Mouse (Mus musculus) intestine, embryonic 16.5 days (tissue): ENCODE data around the gene Ros1. TPM values are rescaled to one million over a fixed set of nuclear protein-coding genes. Genes with fewer than 3 reads are reported as not detected.
A peak's percentile ranks its signal among the peaks of the same experiment; 100 is the strongest.

Experiments used
- ATAC-seq: fragments of 200-750 bp; cut with Nextera tagmentation; 2 replicates; pipeline ENCODE4 v1.8.0; 2017; ENCODE audit warnings: moderate TSS enrichment, moderate library complexity
- H3K27ac ChIP-seq: fragments of 300-500 bp; sonication (generic); 2 replicates; pipeline ENCODE4 v1.5.1; 2014; ENCODE audit warnings: mild to moderate bottlenecking, low read length
- H3K27me3 ChIP-seq: fragments of 300-500 bp; sonication (generic); replicated peaks from 2 replicates; pipeline ENCODE4 v1.6.1; 2014; ENCODE audit warnings: low read length, control low read depth, mixed read lengths; ENCODE audit not compliant: control insufficient read depth, insufficient read depth
- H3K36me3 ChIP-seq: fragments of 300-500 bp; sonication (generic); 2 replicates; pipeline ENCODE4 v1.6.1; 2014; ENCODE audit warnings: low read length, control low read depth; ENCODE audit not compliant: control insufficient read depth, insufficient read depth
- H3K4me1 ChIP-seq: fragments of 300-500 bp; sonication (generic); 2 replicates; pipeline ENCODE4 v1.6.1; 2014; ENCODE audit warnings: low read length, control low read depth, mixed read lengths; ENCODE audit not compliant: control insufficient read depth, insufficient read depth
- H3K4me2 ChIP-seq: fragments of 300-500 bp; sonication (generic); 2 replicates; pipeline ENCODE4 v1.6.1; 2014; ENCODE audit warnings: low read depth, low read length, control low read depth
- H3K4me3 ChIP-seq: fragments of 300-500 bp; sonication (generic); 2 replicates; pipeline ENCODE4 v1.5.1; 2014; ENCODE audit warnings: mild to moderate bottlenecking, low read length
- H3K9ac ChIP-seq: fragments of 300-500 bp; sonication (generic); 2 replicates; pipeline ENCODE4 v1.6.1; 2014; ENCODE audit warnings: low read depth, low read length
- H3K9me3 ChIP-seq: fragments of 300-500 bp; sonication (generic); 2 replicates; pipeline ENCODE4 v1.6.1; 2016; ENCODE audit warnings: low read length, control low read depth; ENCODE audit not compliant: control insufficient read depth
- WGBS: fragments of 180-500 bp; shearing (Covaris S2); extraction: QIAGEN DNeasy Blood & Tissue Kit; methylation state at CpG from one replicate; pipeline ENCODE4 v1.1.7; 2014; 5-methylcytosine and 5-hydroxymethylcytosine counted together
- polyA plus RNA-seq: library from polyadenylated mRNA; unstranded; fragments of >200 nt; fragmentation: Nextera tagmentation; extraction: Ambion mirVana; gene quantifications from 2 replicates; pipeline ENCODE4 v1.2.1, GENCODE M21; 2015

The Ros1 gene
- polyA plus RNA-seq, 1 experiment from 2014 or later: 4.6 TPM

- H3K9ac ChIP-seq: no peak overlapping the region
- H3K4me3 ChIP-seq: no peak overlapping the region
- H3K27me3 ChIP-seq: no peaks in the 10 kb centered on the region
- ATAC-seq: no peak
- no peak overlapping the region for H3K4me2 ChIP-seq
- H3K36me3 ChIP-seq: no peaks in the 10 kb centered on the region
- H3K9me3 ChIP-seq: no peaks in the 10 kb centered on the region
- H3K27ac ChIP-seq: no peak overlapping the region
- 56% methylated on average over 3 of the region's 3 CpGs for WGBS
- H3K4me1 ChIP-seq: 0 out of 2 replicates have a peak, but pooled peaks cover 6% of the 10 kb centered on the region
These were observed 24.6 kb upstream of the Ros1 start for GRCm38 (mm10) chr10:52219600-52219999.

- Histone ChIP-seq H3K4me3 (no peak overlapping the region), H3K27me3 (no peaks in the 10 kb centered on the region), H3K4me2 (no peak overlapping the region), H3K27ac (no peak overlapping the region), H3K9me3 (no peaks in the 10 kb centered on the region), H3K9ac (0 out of 2 replicates have a peak overlapping the region, but pooled peaks have one; percentile 1), H3K4me1 (0 out of 2 replicates have a peak, but pooled peaks cover 6% of the 10 kb centered on the region), H3K36me3 (no peaks in the 10 kb centered on the region)
- peak; percentile 29 for ATAC-seq
- 42% methylated on average over 7 of the region's 7 CpGs for WGBS
These were observed 22.5 kb upstream of the Ros1 start for GRCm38 (mm10) chr10:52217564-52217934.

- H3K4me2 ChIP-seq: no peak overlapping the region
- H3K36me3 ChIP-seq: no peaks in the 10 kb centered on the region
- H3K9ac ChIP-seq: no peak overlapping the region
- 0 out of 2 replicates have a peak, but pooled peaks cover 6% of the 10 kb centered on the region for H3K4me1 ChIP-seq
- WGBS: 21% methylated on average over 7 of the region's 7 CpGs
- peak; percentile 47; the same call in 1 of the 2 replicates for ATAC-seq
- no peak overlapping the region for H3K27ac ChIP-seq
- H3K27me3 ChIP-seq: no peaks in the 10 kb centered on the region
- H3K9me3 ChIP-seq: no peaks in the 10 kb centered on the region
- H3K4me3 ChIP-seq: no peak overlapping the region
These were observed 21.9 kb upstream of the Ros1 start for GRCm38 (mm10) chr10:52216797-52217563.

GRCm38 (mm10) chr10:52215267-52215818 lies 20.3 kb upstream of the Ros1 start:
- ATAC-seq: peak; percentile 67
- H3K4me1 ChIP-seq: 0 out of 2 replicates have a peak, but pooled peaks cover 6% of the 10 kb centered on the region
- H3K27me3 ChIP-seq: no peaks in the 10 kb centered on the region
- H3K9ac ChIP-seq: no peak overlapping the region
- no peaks in the 10 kb centered on the region for H3K36me3 ChIP-seq
- H3K4me2 ChIP-seq: no peak overlapping the region
- no peak overlapping the region for H3K4me3 ChIP-seq
- H3K27ac ChIP-seq: 0 out of 2 replicates have a peak overlapping the region, but pooled peaks have one; percentile 47
- no peaks in the 10 kb centered on the region for H3K9me3 ChIP-seq
- WGBS: 40% methylated on average over 2 of the region's 2 CpGs

GRCm38 (mm10) chr10:52204006-52204405 lies 9.0 kb upstream of the Ros1 start:
- Histone ChIP-seq H3K4me1 (no peaks in the 10 kb centered on the region), H3K4me2 (no peak overlapping the region), H3K27me3 (no peaks in the 10 kb centered on the region), H3K36me3 (no peaks in the 10 kb centered on the region), H3K4me3 (no peak overlapping the region), H3K27ac (no peak overlapping the region), H3K9me3 (no peaks in the 10 kb centered on the region), H3K9ac (no peak overlapping the region)
- ATAC-seq: no peak
- WGBS: 84% methylated on average over 2 of the region's 2 CpGs

- Histone ChIP-seq H3K4me2 (no peak overlapping the region), H3K9me3 (no peaks in the 10 kb centered on the region), H3K27me3 (no peaks in the 10 kb centered on the region), H3K4me1 (no peaks in the 10 kb centered on the region), H3K36me3 (no peaks in the 10 kb centered on the region), H3K27ac (no peak overlapping the region), H3K4me3 (no peak overlapping the region), H3K9ac (no peak overlapping the region)
- WGBS: 82% methylated on average over 4 of the region's 4 CpGs
- no peak for ATAC-seq
These were observed 9.1 kb downstream of the Ros1 start for GRCm38 (mm10) chr10:52185900-52186299.

- Histone ChIP-seq H3K4me1 (no peaks in the 10 kb centered on the region), H3K4me3 (no peak overlapping the region), H3K4me2 (no peak overlapping the region), H3K27ac (no peak overlapping the region), H3K9me3 (no peaks in the 10 kb centered on the region), H3K9ac (no peak overlapping the region), H3K27me3 (no peaks in the 10 kb centered on the region), H3K36me3 (no peaks in the 10 kb centered on the region)
- WGBS: 82% methylated on average over 3 of the region's 3 CpGs
- no peak for ATAC-seq
These were observed 12.2 kb downstream of the Ros1 start for GRCm38 (mm10) chr10:52182878-52183277.

GRCm38 (mm10) chr10:52174376-52174775 lies 20.7 kb downstream of the Ros1 start:
- Histone ChIP-seq H3K4me3 (no peak overlapping the region), H3K36me3 (no peaks in the 10 kb centered on the region), H3K27ac (no peak overlapping the region), H3K9ac (no peak overlapping the region), H3K4me1 (peaks cover 6% of the 10 kb centered on the region), H3K9me3 (no peaks in the 10 kb centered on the region), H3K4me2 (no peak overlapping the region), H3K27me3 (no peaks in the 10 kb centered on the region)
- peak; percentile 94 for ATAC-seq
- 26% methylated on average over 4 of the region's 4 CpGs for WGBS

- no peak for ATAC-seq
- H3K36me3 ChIP-seq: no peaks in the 10 kb centered on the region
- no peaks in the 10 kb centered on the region for H3K27me3 ChIP-seq
- no peak overlapping the region for H3K4me2 ChIP-seq
- H3K4me1 ChIP-seq: peaks cover 6% of the 10 kb centered on the region
- WGBS: 100% methylated on average over 1 of the region's 1 CpGs
- H3K4me3 ChIP-seq: no peak overlapping the region
- no peaks in the 10 kb centered on the region for H3K9me3 ChIP-seq
- H3K27ac ChIP-seq: no peak overlapping the region
- no peak overlapping the region for H3K9ac ChIP-seq
These were observed 24.6 kb downstream of the Ros1 start for GRCm38 (mm10) chr10:52170489-52170888.
